8 mouse cellular contexts compared by ENCODE assay signal in the genomic region with DNA sequence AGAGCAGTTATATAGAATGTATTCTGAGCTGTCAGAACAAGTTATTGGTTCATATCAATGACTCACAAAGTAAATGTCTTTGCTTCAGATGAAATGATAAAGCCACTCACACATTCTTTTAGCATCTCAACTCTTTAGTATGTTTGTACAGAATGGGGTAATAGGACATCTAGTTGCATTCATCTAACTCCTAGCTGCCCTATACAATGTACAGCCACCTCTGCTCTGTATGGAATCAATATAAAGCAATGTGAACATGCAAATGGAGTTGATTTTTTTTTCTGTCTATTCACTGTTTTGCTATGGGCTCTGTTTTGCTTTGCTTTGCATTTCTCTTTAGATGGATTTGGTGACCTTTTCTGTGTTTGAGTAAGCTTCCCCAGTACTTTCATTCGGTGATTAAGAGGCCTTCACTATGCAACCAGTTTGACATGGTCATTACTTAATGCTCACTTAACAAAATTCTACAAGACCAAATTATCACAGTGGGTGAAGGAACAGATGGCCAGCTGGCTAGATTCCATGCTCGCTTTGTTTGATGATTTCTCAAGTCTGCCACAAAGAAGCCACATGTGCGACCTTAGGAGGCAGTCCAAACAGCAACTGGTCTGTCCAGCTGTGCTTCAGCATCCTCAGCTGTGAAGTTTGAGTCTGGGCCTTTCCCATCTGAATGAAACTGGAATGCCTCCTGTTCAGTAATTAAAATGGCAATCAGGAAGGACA.
A peak's percentile ranks its signal among the peaks of the same experiment; 100 is the strongest.
DNase-seq lines count a peak whose midpoint lies in the region; ATAC-seq lines count a peak whose summit lies in the region.

No protein-coding gene starts in this region.

- DNase-seq in kidney, postnatal 4 days, result peak; percentile 14 to 26
- no peak for DNase-seq in kidney, adult 8-10 months
- DNase-seq in NIH3T3 (ENCODE audit: low read depth), result peak; percentile 66
- DNase-seq in forebrain, embryonic 14.5 days (ENCODE audit: low spot score), result peak; percentile 71
- DNase-seq in lung, postnatal 14 days, result peak; percentile 49
- DNase-seq in cerebellum, postnatal 36 days, result no peak

- no peaks in the 10 kb centered on the region for H3K4me1 ChIP-seq in forebrain, embryonic 14.5 days (ENCODE audit: control insufficient read depth, insufficient read depth, low read length)

- H3K4me3 ChIP-seq in forebrain, embryonic 14.5 days (ENCODE audit: low read depth, low read length), result no peak overlapping the region

- ATAC-seq in forebrain, embryonic 14.5 days, result peak; percentile 86
- no peak for ATAC-seq in activated CD4-positive, CD25-positive, alpha-beta regulatory T cell, adult 4 months
- ATAC-seq in frontal cortex, adult (ENCODE audit: low TSS enrichment), result no peak

- H3K36me3 ChIP-seq in forebrain, embryonic 14.5 days (ENCODE audit: control insufficient read depth, insufficient read depth, low read length), result no peaks in the 10 kb centered on the region

- H3K4me2 ChIP-seq in forebrain, embryonic 14.5 days (ENCODE audit: low read length), result no peak overlapping the region

- H3K9ac ChIP-seq in forebrain, embryonic 14.5 days (ENCODE audit: low read length), result no peak overlapping the region

- H3K27me3 ChIP-seq in forebrain, embryonic 14.5 days (replicated peaks; ENCODE audit: control insufficient read depth, insufficient read depth, low read length), result no peaks in the 10 kb centered on the region

- 27% methylated on average over 3 of the region's 3 CpGs for WGBS in forebrain, embryonic 14.5 days

- no peaks in the 10 kb centered on the region; the same call in 1 of the 2 replicates for H3K9me3 ChIP-seq in forebrain, embryonic 14.5 days (replicated peaks; ENCODE audit: control insufficient read depth, low read length)

- H3K27ac ChIP-seq in forebrain, embryonic 14.5 days (ENCODE audit: low read depth, low read length), result 0 out of 2 replicates have a peak overlapping the region, but pooled peaks have one; percentile 14

Comparison
In these comparisons a context has a peak if more than half of its experiments do, and no peak if none do; other contexts are left out.
1. DNase-seq: peak in kidney, postnatal 4 days (2 of 2), NIH3T3 (single experiment), forebrain, embryonic 14.5 days (single experiment) and lung, postnatal 14 days (single experiment); none in kidney, adult 8-10 months (0 of 2) and cerebellum, postnatal 36 days (0 of 2).